Mouse (Mus musculus) 3T3-L1 (cell line): ENCODE results near the gene Gprc5b.

Experiments
- DNase-seq: peaks from one replicate; pipeline ENCODE4 v3.0.0-alpha.2; 2015; ENCODE audit warnings: low read depth, low spot score

Gprc5b gene

GRCm38 (mm10) chr7:118990282-118990681 is 4.7 kb downstream of the Gprc5b start:
- peak; percentile 64 for DNase-seq

DNA sequence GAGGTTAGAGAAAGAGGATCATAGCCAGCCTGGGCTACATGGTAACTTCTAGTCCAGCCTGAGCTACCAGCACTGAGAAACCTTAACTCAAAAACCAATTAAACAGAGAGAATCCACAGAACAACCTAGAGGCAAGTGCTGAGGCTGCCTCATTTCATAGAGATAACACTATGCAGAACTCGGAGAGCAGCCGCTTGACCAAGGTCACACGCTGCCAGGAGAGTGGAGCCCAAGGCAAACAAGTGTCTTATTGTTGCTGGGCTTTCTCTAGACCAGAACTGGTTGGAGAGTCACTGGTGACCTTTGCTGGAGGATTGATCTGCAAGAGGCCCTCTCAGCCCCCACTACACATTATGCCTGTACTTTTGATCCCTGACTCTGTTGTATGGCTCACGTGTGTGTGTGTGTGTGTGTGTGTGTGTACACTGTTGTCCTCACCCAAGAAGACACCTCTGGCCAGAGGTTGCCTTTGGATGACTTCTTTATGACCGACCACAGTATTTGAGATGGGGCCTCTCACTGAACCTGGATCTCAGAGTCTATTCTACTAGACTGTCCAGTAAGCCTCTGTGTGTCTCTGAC is 5.6 kb downstream of the Gprc5b start:
- DNase-seq = no peak

GRCm38 (mm10) chr7:118986369-118986768 is 8.6 kb downstream of the Gprc5b start:
- DNase-seq = no peak

DNA sequence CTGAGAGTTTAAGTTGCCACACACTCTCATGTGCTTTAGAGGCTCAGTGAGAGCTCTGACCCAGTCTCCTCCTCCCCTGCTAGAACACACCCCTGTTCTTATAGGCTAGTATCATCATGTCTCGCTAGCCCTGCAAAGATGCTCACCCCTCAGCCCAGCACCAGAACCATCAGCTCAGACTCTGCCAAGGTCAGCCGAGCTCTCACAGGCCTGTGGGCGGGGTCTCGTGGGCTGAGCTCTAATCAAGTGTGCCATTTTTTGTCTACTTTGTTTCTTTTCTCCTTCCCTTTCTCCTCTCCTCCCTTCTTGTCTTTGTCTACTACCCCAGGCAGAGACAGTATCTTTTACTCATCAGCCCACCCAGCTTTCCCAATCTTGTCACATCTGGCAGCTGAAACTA is 9.2 kb downstream of the Gprc5b start:
- DNase-seq = no peak

DNA sequence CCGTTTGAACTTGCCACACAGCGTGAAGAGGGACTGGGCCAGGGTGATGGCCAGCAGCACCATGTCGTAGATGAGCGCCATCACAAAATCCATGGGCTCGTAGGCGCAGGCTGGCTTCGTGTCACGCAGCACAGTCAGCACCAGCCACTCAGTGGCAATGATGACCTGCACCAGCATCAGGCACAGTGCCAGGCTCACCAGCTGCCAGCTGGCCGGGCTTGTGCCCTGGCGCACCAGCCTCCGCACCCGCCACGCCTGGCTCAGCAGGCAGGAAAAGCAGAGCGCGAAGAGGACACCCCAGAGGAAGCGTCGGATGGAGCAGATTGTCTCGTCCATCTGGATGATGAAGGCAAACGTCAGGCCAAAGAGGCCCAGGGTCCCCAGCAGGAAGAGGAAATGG is 11.1 kb downstream of the Gprc5b start:
- DNase-seq = no peak

DNA sequence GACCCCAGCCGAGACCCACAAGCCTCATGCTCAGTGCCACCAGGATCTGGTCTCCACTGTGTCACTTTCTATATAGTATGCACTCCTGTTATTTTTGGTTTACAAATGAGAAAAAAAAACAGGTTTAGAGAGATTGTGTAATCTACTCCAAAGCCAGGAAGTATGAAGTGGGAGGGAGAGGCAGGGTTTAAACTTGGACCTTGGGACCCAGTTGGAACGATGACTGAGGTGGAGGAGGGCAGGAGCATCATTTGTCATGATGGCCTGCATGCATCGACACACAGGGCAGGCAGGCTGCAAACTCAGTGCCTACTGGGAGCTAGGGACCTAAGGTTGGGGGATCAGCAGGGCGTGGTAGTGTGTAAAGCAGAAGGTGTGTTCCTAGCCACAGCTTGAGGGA is 12.4 kb downstream of the Gprc5b start:
- DNase-seq = peak; percentile 11

DNA sequence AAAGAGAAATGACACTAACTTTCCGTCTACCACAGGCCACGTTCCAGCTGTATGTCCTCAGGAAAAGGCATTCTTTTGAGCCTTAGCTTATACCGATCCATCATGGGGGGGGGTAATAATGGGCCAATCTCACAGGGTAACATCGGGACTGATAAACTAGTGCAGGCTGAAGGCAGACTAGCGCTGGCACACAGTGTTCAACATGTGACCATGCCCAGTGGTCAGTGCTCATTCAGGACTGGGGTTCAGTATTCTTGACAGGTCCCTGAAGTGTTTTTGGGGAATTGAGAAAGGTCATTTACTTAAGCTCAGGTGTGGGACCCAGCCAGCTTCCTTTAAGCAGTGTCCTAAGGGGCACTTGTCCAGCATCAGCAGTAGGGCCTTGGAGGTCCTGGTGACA is 13.2 kb downstream of the Gprc5b start:
- DNase-seq = peak; percentile 15

DNA sequence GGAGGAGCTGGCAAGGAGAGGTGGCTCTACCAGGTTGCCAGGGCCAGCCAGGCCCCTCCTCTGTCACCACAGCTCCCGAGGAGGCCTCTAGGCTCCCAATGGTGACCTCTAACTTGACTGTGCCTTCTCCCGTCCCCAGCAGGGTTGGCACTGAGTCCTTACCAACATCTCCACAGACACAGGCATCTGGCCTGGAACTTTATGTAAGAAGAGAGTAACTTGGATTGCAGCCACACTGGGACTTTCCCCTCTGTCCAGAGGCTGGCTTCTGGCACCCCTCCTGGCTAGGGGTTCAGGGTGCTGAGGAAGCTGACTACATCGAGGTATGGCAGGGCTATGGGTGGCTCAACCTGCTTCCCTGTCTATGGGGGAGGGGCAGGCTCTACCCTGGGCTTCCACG is 13.7 kb downstream of the Gprc5b start:
- peak; percentile 43 for DNase-seq

GRCm38 (mm10) chr7:118979708-118980107 is 15.3 kb downstream of the Gprc5b start:
- no peak for DNase-seq

DNA sequence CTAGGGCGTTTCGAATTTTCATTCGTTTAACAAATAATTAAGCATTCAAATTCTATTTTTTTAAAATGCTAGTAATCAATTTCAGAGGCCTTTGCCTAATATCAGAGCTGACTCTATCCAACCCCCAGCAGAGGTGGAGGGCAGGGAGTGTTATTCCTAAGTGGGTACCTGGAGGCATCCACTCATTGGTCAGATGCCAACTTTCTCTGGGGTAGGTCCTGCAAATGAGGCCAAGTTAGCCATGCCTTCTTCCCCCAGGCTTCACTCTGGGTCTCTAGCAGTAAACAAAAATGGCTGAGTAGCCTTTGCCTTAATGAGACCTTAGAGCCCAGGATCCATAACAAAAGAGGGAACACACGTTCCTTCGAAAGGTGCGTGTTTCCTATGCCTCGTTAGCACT is 15.9 kb downstream of the Gprc5b start:
- no peak for DNase-seq

DNA sequence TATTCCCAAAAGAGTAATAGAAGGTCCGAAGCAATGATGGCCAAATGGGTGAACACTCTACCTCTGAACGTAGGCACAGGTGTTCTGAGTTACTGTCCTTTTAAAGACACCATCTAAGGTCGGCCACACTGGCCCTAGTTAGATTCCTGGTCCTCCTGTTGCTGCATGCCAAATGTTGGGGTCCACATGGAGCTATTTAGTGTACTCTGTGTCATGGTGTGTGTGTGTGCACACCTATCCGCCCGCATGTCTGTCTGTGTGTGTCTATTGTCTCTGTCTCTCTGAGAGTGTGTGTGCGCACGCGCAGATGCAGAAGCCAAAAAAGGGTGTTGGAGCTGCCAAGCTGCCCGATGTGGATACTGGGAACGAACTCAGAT is 17.9 kb downstream of the Gprc5b start:
- no peak for DNase-seq

- DNase-seq = no peak
These were observed 18.4 kb downstream of the Gprc5b start for GRCm38 (mm10) chr7:118976414-118977166.

DNA sequence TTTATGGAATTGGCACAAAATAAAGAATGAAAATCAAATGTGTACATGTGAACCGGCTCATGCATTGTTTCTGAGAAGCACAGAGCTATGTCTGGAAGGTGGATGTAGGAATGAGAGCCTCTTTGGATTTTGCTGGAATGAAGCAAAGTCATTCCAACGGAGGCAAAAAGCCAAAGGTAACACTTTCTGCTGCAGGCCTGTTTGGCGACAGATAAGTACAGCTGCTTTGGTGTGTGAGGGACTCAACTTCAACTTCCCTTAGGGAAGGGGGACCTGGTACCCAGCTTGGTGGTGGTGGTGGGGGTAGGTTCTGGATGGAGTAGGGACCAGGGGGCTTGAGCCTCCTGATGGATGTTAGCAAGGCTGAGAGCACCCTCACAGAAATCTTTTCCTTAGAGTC is 19.2 kb downstream of the Gprc5b start:
- no peak for DNase-seq

GRCm38 (mm10) chr7:118973377-118973776 is 21.6 kb downstream of the Gprc5b start:
- DNase-seq = no peak

DNA sequence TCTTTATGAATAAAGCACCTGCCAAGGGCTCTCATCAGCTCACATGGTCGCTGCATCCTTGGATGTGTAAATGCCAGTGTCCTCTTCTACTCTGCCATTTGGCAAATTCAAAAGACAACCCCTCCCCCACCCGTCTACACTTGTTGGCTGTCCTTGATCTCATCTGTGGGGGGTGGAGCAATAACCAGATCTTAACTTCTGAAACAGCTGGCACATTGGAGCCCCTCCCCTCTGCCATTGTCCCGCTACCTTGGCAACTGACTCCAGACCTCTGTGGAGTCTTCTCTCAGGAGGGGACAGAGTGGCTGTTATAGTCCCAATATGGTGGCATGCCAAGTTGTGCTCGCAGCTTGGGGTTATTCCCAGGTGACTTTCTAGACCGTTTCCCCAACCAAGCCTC is 22.7 kb downstream of the Gprc5b start:
- DNase-seq = no peak

- DNase-seq = no peak
These were observed 23.5 kb downstream of the Gprc5b start for GRCm38 (mm10) chr7:118971499-118971898.

GRCm38 (mm10) chr7:118968870-118969269 is 26.1 kb downstream of the Gprc5b start:
- no peak for DNase-seq

DNA sequence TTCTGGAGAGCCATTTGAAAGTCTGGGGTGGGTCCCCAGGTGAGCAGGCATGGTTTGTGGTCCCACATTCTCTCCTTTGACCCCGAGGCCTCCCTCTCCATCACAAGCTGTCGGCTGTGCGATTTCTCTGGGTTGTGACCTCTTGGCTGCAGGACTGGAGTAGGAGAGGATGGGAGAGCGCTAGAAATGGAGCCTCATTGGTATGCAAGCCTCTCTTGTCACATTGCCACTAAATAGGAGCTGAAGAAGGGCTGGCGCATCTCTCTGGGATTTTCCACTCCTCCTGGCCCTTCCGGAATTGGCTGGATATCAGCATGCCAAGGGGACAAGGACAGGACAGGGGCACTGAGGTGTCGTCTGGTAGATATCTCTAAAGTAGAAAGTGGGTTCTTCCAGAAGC is 29.8 kb downstream of the Gprc5b start:
- DNase-seq = no peak

GRCm38 (mm10) chr7:118964777-118965176 is 30.2 kb downstream of the Gprc5b start:
- no peak for DNase-seq

DNA sequence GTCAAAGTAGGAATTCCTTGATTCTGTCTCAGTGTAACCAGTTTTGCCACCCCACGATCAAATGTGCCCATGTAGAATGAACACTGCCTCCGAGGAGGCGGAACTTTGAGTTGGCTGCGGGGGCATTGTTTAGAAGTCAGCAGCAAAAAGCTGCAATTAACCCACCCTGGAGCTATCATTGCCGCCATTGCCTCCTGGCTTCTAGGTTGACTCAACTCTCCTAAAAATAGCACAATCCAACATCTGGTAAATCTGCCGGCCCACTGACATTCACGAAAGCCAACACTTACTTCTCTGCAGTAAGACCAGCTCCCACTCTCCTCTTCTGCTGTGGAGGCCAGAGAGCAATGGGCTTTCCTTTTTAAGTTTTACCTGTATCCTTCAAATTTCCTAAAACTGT is 35.8 kb downstream of the Gprc5b start:
- DNase-seq = no peak

- DNase-seq = peak; percentile 31
These were observed 38.3 kb downstream of the Gprc5b start for GRCm38 (mm10) chr7:118956616-118957246.

- no peak for DNase-seq
These were observed 40.0 kb downstream of the Gprc5b start for GRCm38 (mm10) chr7:118954968-118955367.

DNA sequence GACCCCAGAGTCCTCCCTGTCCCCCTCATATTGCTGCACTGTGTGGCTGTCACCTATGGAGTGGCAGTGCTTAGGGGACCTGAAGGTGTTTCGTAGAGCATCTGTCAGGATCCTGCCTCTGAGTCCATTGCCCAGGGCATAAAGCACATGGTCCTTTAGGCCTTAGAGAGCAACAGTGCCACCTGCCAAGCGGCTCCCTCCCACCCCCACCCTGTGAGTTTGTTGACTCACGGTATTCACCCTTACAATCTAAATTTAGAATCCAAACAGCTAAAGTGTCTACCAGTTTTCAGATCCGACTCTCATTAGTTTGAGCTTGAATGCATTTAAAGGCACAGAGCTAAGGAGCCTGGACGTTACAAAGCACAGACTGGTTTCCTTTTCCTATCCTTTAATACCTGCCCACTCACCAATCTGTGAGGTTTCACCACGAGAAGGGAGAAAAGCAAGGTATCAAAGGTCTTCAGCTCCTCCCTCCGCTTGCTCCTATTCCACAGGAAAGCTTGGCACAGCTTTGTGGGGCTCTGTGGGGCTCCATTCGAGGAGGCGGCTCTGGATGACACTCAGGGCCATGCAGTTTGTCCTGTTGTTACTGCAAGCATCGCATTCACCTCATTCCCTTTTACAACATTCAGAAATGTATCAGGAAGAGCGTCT is 41.3 kb downstream of the Gprc5b start:
- no peak for DNase-seq
